Mouse (Mus musculus) neutrophil, adult 65 days (primary cell): Measurements from ENCODE around the gene 6030468B19Rik. TPM values are rescaled to one million over a fixed set of nuclear protein-coding genes. Genes with fewer than 3 reads are reported as not detected.

Experiments used
- total RNA-seq: library from RNA; stranded (reverse); gene quantifications from 2 replicates; pipeline ENCODE4 v1.2.4, GENCODE M21; 2023

6030468B19Rik gene
- not detected in 2 replicates for total RNA-seq

GRCm38 (mm10) chr11:117797511-117798159 lies at the start of gene 6030468B19Rik:
TSS of gene 6030468B19Rik (plus strand) at chr11:117797660.

GRCm38 (mm10) chr11:117781993-117782704 lies 15.3 kb upstream of the 6030468B19Rik start, which contains the start of the genes Tmc8 and Tmc6:
TSS of gene Tmc8 (plus strand) at chr11:117782076.
TSS of gene Tmc6 (minus strand) at chr11:117782198.

GRCm38 (mm10) chr11:117809407-117810311 lies 12.2 kb downstream of the 6030468B19Rik start, which contains the start of the genes Gm20708 and Syngr2:
TSS of gene Gm20708 (plus strand) at chr11:117809668.
TSS of gene Syngr2 (plus strand) at chr11:117809668.

GRCm38 (mm10) chr11:117825333-117826101 lies 28.1 kb downstream of the 6030468B19Rik start, which contains the start of the genes Afmid and Tk1:
TSS of gene Afmid (plus strand) at chr11:117825924.
TSS of gene Tk1 (minus strand) at chr11:117826092.

GRCm38 (mm10) chr11:117848985-117849671 lies 51.7 kb downstream of the 6030468B19Rik start, which contains the start of gene Birc5:
TSS of gene Birc5 (plus strand) at chr11:117849251.

Other genes starting within 250 kb of the 6030468B19Rik start
- gene Tnrc6c, start 143.4 kb upstream of the 6030468B19Rik start, total RNA-seq, result 27.2 and 37.5 TPM in 2 replicates
- 43.7 and 56.3 TPM in 2 replicates for gene Tmc8, start 15.6 kb upstream of the 6030468B19Rik start, total RNA-seq
- 144 and 146 TPM in 2 replicates for gene Tmc6, start 15.5 kb upstream of the 6030468B19Rik start, total RNA-seq
- 0.98 and 2.7 TPM in 2 replicates for gene Gm20708, start 12.0 kb downstream of the 6030468B19Rik start, total RNA-seq
- 83.5 and 88.6 TPM in 2 replicates for gene Syngr2, start 12.0 kb downstream of the 6030468B19Rik start, total RNA-seq
- 3.8 and 4.7 TPM in 2 replicates for gene Afmid, start 28.3 kb downstream of the 6030468B19Rik start, total RNA-seq
- gene Tk1, start 28.4 kb downstream of the 6030468B19Rik start, total RNA-seq, result 45.5 and 52.2 TPM in 2 replicates
- gene Birc5, start 51.6 kb downstream of the 6030468B19Rik start, total RNA-seq, result 65.2 and 66.4 TPM in 2 replicates
- gene Tmem235, start 63.1 kb downstream of the 6030468B19Rik start, total RNA-seq, result not detected in 2 replicates
- gene Tha1, start 75.8 kb downstream of the 6030468B19Rik start, total RNA-seq, result not detected in 2 replicates
- 44.4 and 55.1 TPM in 2 replicates for gene Socs3, start 172.4 kb downstream of the 6030468B19Rik start, total RNA-seq
- gene Pgs1, start 188.6 kb downstream of the 6030468B19Rik start, total RNA-seq, result 90.7 and 154 TPM in 2 replicates